ENCODE assay signal across 17 mouse cellular contexts in genomic region chr15:85031866-85032265, GRCm38 (mm10). TPM values are rescaled to one million over a fixed set of nuclear protein-coding genes. Genes with fewer than 3 reads are reported as not detected.
DNase-seq lines count a peak whose midpoint lies in the region; ATAC-seq and TF ChIP-seq lines count a peak whose summit lies in the region.
"Had no signal": no experiment of that assay in that cellular context is flagged by ENCODE, and none has a peak within 500 bp of the region (broad histone marks: within the 10 kb centered on the region; RNA-seq: fewer than 3 reads in every experiment).

No protein-coding gene starts in this region.

- 34% methylated on average over 3 of the region's 3 CpGs for WGBS in kidney, adult 2 months
- WGBS in kidney, embryonic 14.5 days = 78% methylated on average over 3 of the region's 3 CpGs

- no peaks in the 10 kb centered on the region for H3K4me1 ChIP-seq in kidney, adult 2 months (ENCODE audit: control insufficient read depth, insufficient read depth, low read length)
- no peaks in the 10 kb centered on the region for H3K4me1 ChIP-seq in kidney, embryonic 14.5 days (ENCODE audit: control insufficient read depth, insufficient read depth, low read length)

- ATAC-seq in kidney, embryonic 14.5 days (ENCODE audit: low FRiP score, low TSS enrichment) = no peak

- H3K9ac ChIP-seq in kidney, embryonic 14.5 days (ENCODE audit: low read depth, low read length) = no peak overlapping the region
- H3K9ac ChIP-seq: embryonic facial prominence, embryonic 12.5 days; heart, embryonic 13.5 days; hindbrain, embryonic 15.5 days; liver, embryonic 15.5 days; neural tube, embryonic 15.5 days; stomach, embryonic 15.5 days had no signal

- no peak overlapping the region for H3K27ac ChIP-seq in kidney, adult 2 months (ENCODE audit: insufficient read depth, low read depth, low read length)
- H3K27ac ChIP-seq in kidney, embryonic 14.5 days (ENCODE audit: low read depth, low read length) = no peak overlapping the region
- H3K27ac ChIP-seq: embryonic facial prominence, embryonic 12.5 days; heart, embryonic 13.5 days; hindbrain, embryonic 15.5 days; liver, embryonic 15.5 days; neural tube, embryonic 15.5 days; stomach, embryonic 15.5 days had no signal

- H3K27me3 ChIP-seq in kidney, adult 2 months (replicated peaks; ENCODE audit: control insufficient read depth, insufficient read depth, low read length) = no peaks in the 10 kb centered on the region
- H3K27me3 ChIP-seq in kidney, embryonic 14.5 days (ENCODE audit: control insufficient read depth, insufficient read depth, low read length) = no peaks in the 10 kb centered on the region; the same call in 1 of the 2 replicates
- H3K27me3 ChIP-seq: hindbrain, embryonic 15.5 days; neural tube, embryonic 15.5 days; stomach, embryonic 15.5 days had no signal

- no peak for TF ChIP-seq CTCF in kidney, adult 2 months (conservative IDR thresholded peaks at IDR 0.05; ENCODE audit: insufficient read depth, insufficient read length, low read depth, low read length)

- no peak overlapping the region for H3K4me3 ChIP-seq in kidney, adult 2 months (ENCODE audit: insufficient read depth, low read depth, low read length)
- no peak overlapping the region for H3K4me3 ChIP-seq in kidney, embryonic 14.5 days (ENCODE audit: low read length)
- H3K4me3 ChIP-seq: embryonic facial prominence, embryonic 12.5 days; heart, embryonic 13.5 days; hindbrain, embryonic 15.5 days; liver, embryonic 15.5 days; neural tube, embryonic 15.5 days; stomach, embryonic 15.5 days had no signal

- H3K4me2 ChIP-seq in kidney, embryonic 14.5 days (replicated peaks; ENCODE audit: low read depth, low read length) = no peak overlapping the region
- H3K4me2 ChIP-seq: embryonic facial prominence, embryonic 12.5 days; heart, embryonic 13.5 days; hindbrain, embryonic 15.5 days; liver, embryonic 15.5 days; neural tube, embryonic 15.5 days; stomach, embryonic 15.5 days had no signal

- no peaks in the 10 kb centered on the region for H3K36me3 ChIP-seq in kidney, adult 2 months (ENCODE audit: control insufficient read depth, insufficient read depth, low read length)
- H3K36me3 ChIP-seq in kidney, embryonic 14.5 days (ENCODE audit: control insufficient read depth, insufficient read depth, low read length) = no peaks in the 10 kb centered on the region
- H3K36me3 ChIP-seq: embryonic facial prominence, embryonic 12.5 days; heart, embryonic 13.5 days; hindbrain, embryonic 15.5 days; liver, embryonic 15.5 days; neural tube, embryonic 15.5 days; stomach, embryonic 15.5 days had no signal

- no peaks in the 10 kb centered on the region for H3K9me3 ChIP-seq in kidney, embryonic 14.5 days (ENCODE audit: control insufficient read depth, low read length)
- H3K9me3 ChIP-seq: embryonic facial prominence, embryonic 12.5 days; heart, embryonic 13.5 days; hindbrain, embryonic 15.5 days; liver, embryonic 15.5 days; neural tube, embryonic 15.5 days; stomach, embryonic 15.5 days had no signal

- no peak for TF ChIP-seq POLR2A in kidney, adult 2 months (IDR thresholded peaks at IDR 0.05; ENCODE audit: low read depth, low read length)

- peak; percentile 76 for DNase-seq in heart, adult 11 months
- DNase-seq in heart, adult 18-20 months = no peak
- peak; percentile 44 for DNase-seq in kidney, adult 2 months
- peak; percentile 64 for DNase-seq in MN1 (ENCODE audit: low spot score)
- DNase-seq in kidney, adult 8-10 months = peak; percentile 31 to 41
- no peak for DNase-seq in T-cell, adult 2 months (ENCODE audit: low spot score)
- DNase-seq in testis, postnatal 10 days (ENCODE audit: low spot score) = no peak
- DNase-seq: cerebellum, postnatal 36 days; gastrocnemius, postnatal 25 days had no signal

RNA-seq across cellular contexts. Expression of gene Fam118a, which starts 3.1 kb away (rescaled TPM):
- 1 to 10 TPM; 7.3 to 8.2 TPM for total RNA-seq in heart, adult 18-20 months (2021)
- 4.1 and 4.9 TPM in 2 replicates for polyA plus RNA-seq in kidney, adult 2 months (2012; rRNA removed)
- polyA plus RNA-seq in kidney, embryonic 14.5 days (2014; fragmentation: Nextera tagmentation; extraction: Ambion mirVana) = 17.3 and 23.2 TPM in 2 replicates

RNA-seq across cellular contexts. Expression of gene Upk3a, which starts 14.9 kb away (rescaled TPM):
- not detected for total RNA-seq in heart, adult 18-20 months (2021)
- polyA plus RNA-seq in kidney, adult 2 months (2012; rRNA removed) = 19.6 and 24.9 TPM in 2 replicates
- polyA plus RNA-seq in kidney, embryonic 14.5 days (2014; fragmentation: Nextera tagmentation; extraction: Ambion mirVana) = 11.9 and 12.6 TPM in 2 replicates
- total RNA-seq: gastrocnemius, postnatal 25 days had no signal
- polyA plus RNA-seq: limb, embryonic 11.5 days; liver, embryonic 15.5 days had no signal

RNA-seq across cellular contexts. Expression of gene 5031439G07Rik, which starts 43.5 kb away (rescaled TPM):
- total RNA-seq in heart, adult 18-20 months (2021) = 10 to 100 TPM; 30.6 to 34.7 TPM
- 21.7 and 24.1 TPM in 2 replicates for polyA plus RNA-seq in kidney, adult 2 months (2012; rRNA removed)
- polyA plus RNA-seq in kidney, embryonic 14.5 days (2014; fragmentation: Nextera tagmentation; extraction: Ambion mirVana) = 6.6 TPM in 2 replicates

Comparison
In these comparisons a context has a peak if more than half of its experiments do, and no peak if none do; other contexts are left out.
1. DNase-seq: peak in heart, adult 11 months (single experiment), kidney, adult 2 months (single experiment), MN1 (single experiment) and kidney, adult 8-10 months (2 of 2); none in heart, adult 18-20 months (0 of 2), T-cell, adult 2 months (single experiment) and testis, postnatal 10 days (single experiment).